Mouse (Mus musculus) liver, embryonic 14.5 days (tissue): ENCODE measurements around the gene Gtf3c1.

Experiments
- CTCF ChIP-seq: IDR thresholded peaks from 2 replicates; pipeline ENCODE4 v1.5.1; 2016; ENCODE audit warnings: antibody characterized with exemption, low read depth, control low read depth
- EP300 ChIP-seq: IDR thresholded peaks from 2 replicates; pipeline ENCODE4 v1.6.1; 2016; ENCODE audit warnings: antibody characterized with exemption, low read depth

DNA sequence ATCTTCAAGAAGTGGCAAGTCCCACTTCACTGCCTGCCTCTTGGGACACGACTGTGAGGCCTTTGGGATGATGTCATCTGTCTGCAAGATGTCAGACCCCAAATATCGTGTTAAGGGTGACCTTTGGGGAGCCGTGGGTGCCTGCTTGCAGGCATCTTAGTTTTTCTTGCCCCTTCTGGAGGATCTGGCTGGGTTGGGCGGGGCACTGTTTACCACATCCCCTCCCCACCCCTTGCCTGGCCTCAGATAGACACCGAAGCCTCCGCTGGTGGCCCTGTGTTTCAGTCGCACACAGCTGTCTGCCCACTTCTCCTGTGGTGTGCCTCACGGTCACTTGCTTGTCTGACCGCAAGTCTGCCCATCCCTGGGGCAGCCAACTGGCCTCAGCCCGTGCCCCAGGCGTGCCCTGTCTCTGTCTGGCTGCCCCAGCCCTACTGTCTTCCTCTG lies 104.4 kb downstream of the Gtf3c1 start, which contains the start of gene Il21r:
- TF ChIP-seq CTCF, result no peak
- no peak for TF ChIP-seq EP300
